Mouse (Mus musculus) heart, postnatal 0 days (tissue): Measurements from ENCODE around the gene Rap1gap2. TPM values are rescaled to one million over a fixed set of nuclear protein-coding genes. Genes with fewer than 3 reads are reported as not detected.

ENCODE experiments used
- ATAC-seq: fragments of 200-750 bp; cut with Nextera tagmentation; 2 replicates; pipeline ENCODE4 v1.8.0; 2017; ENCODE audit warnings: low read depth, moderate number of reproducible peaks, moderate library complexity; ENCODE audit not compliant: insufficient read depth
- DNase-seq: peaks from one replicate; pipeline ENCODE4 v3.0.0-alpha.2; 2016; ENCODE audit warnings: low spot score
- H3K27ac ChIP-seq: fragments of 300-500 bp; sonication (generic); 2 replicates; pipeline ENCODE4 v1.5.1; 2014; ENCODE audit warnings: low read depth, mild to moderate bottlenecking
- H3K27me3 ChIP-seq: fragments of 300-500 bp; sonication (generic); 2 replicates; pipeline ENCODE4 v1.6.1; 2014; ENCODE audit warnings: low read length, mixed read lengths; ENCODE audit not compliant: control insufficient read depth, insufficient read depth
- H3K36me3 ChIP-seq: fragments of 300-500 bp; sonication (generic); replicated peaks from 2 replicates; pipeline ENCODE4 v1.6.1; 2014; ENCODE audit warnings: low read length, mixed read lengths; ENCODE audit not compliant: control insufficient read depth, insufficient read depth
- H3K4me1 ChIP-seq: fragments of 300-500 bp; sonication (generic); 2 replicates; pipeline ENCODE4 v1.6.1; 2014; ENCODE audit warnings: antibody characterized with exemption; ENCODE audit not compliant: control insufficient read depth, insufficient read depth
- H3K4me2 ChIP-seq: fragments of 300-500 bp; sonication (generic); 2 replicates; pipeline ENCODE4 v1.6.1; 2014; ENCODE audit warnings: low read depth, mild to moderate bottlenecking, low read length, moderate library complexity
- H3K4me3 ChIP-seq: fragments of 300-500 bp; sonication (generic); 2 replicates; pipeline ENCODE4 v1.5.1; 2014; ENCODE audit warnings: low read depth, low read length
- H3K9ac ChIP-seq: fragments of 300-500 bp; sonication (generic); replicated peaks from 2 replicates; pipeline ENCODE4 v1.6.1; 2014; ENCODE audit warnings: low read depth, low read length, mixed read lengths
- H3K9me3 ChIP-seq: fragments of 300-500 bp; sonication (generic); replicated peaks from 2 replicates; pipeline ENCODE4 v1.6.1; 2016; ENCODE audit warnings: low read length; ENCODE audit not compliant: control insufficient read depth
- CTCF ChIP-seq: IDR thresholded peaks from 2 replicates; pipeline ENCODE4 v1.5.1; 2016; ENCODE audit warnings: antibody characterized with exemption, control low read depth, low read depth
- EP300 ChIP-seq: IDR thresholded peaks from 2 replicates; pipeline ENCODE4 v1.6.1; 2016; ENCODE audit warnings: antibody characterized with exemption, low read depth
- WGBS: fragments of 180-500 bp; shearing (Covaris S2); extraction: QIAGEN DNeasy Blood & Tissue Kit; methylation state at CpG from one replicate; pipeline ENCODE4 v1.1.7; 2014; 5-methylcytosine and 5-hydroxymethylcytosine counted together
- polyA plus RNA-seq: library from polyadenylated mRNA; unstranded; fragments of >200 nt; fragmentation: Nextera tagmentation; extraction: Ambion mirVana; gene quantifications from 2 replicates; pipeline ENCODE4 v1.2.1, GENCODE M21; 2015
- total RNA-seq: library from RNA; depleted of rRNA; stranded (reverse); fragments of >200 nt; gene quantifications from 2 replicates; pipeline ENCODE4 v1.2.3, GENCODE M21; 2014; ENCODE audit warnings: low replicate concordance

Rap1gap2 gene
- total and polyA plus RNA-seq, 2 experiments from 2014 or later, result 5.6 to 16.5 TPM

- H3K27ac ChIP-seq, result peak overlapping the region; percentile 51; the same call in 1 of the 2 replicates
- no peak overlapping the region for H3K4me3 ChIP-seq
- no peaks in the 10 kb centered on the region for H3K27me3 ChIP-seq
- H3K36me3 ChIP-seq, result no peaks in the 10 kb centered on the region
- H3K4me2 ChIP-seq, result no peak overlapping the region
- peaks cover 23% of the 10 kb centered on the region for H3K4me1 ChIP-seq
- no peak for TF ChIP-seq EP300
- TF ChIP-seq CTCF, result no peak
- DNase-seq, result no peak
- no peak overlapping the region for H3K9ac ChIP-seq
- WGBS, result 80% methylated on average over 2 of the region's 2 CpGs
- no peaks in the 10 kb centered on the region for H3K9me3 ChIP-seq
- peak; percentile 35; the same call in 1 of the 2 replicates for ATAC-seq
Measured at GRCm38 (mm10) chr11:74435366-74435765, 175.3 kb downstream of the Rap1gap2 start.

GRCm38 (mm10) chr11:74433000-74433399, 177.7 kb downstream of the Rap1gap2 start:
- no peaks in the 10 kb centered on the region for H3K9me3 ChIP-seq
- H3K4me3 ChIP-seq, result no peak overlapping the region
- peak overlapping the region; percentile 77 for H3K27ac ChIP-seq
- peak; percentile 45 for DNase-seq
- WGBS, result 42% methylated on average over 4 of the region's 4 CpGs
- no peaks in the 10 kb centered on the region for H3K36me3 ChIP-seq
- TF ChIP-seq CTCF (no peak), EP300 (peak; percentile 29; the same call in 1 of the 2 replicates)
- no peaks in the 10 kb centered on the region for H3K27me3 ChIP-seq
- no peak overlapping the region for H3K9ac ChIP-seq
- H3K4me1 ChIP-seq, result peaks cover 10% of the 10 kb centered on the region
- no peak overlapping the region for H3K4me2 ChIP-seq
- ATAC-seq, result peak; percentile 56; the same call in 1 of the 2 replicates

- H3K27ac ChIP-seq, result no peak overlapping the region
- H3K4me3 ChIP-seq, result no peak overlapping the region
- TF ChIP-seq EP300, result no peak
- H3K4me2 ChIP-seq, result no peak overlapping the region
- no peaks in the 10 kb centered on the region for H3K27me3 ChIP-seq
- 74% methylated on average over 11 of the region's 11 CpGs for WGBS
- DNase-seq, result no peak
- H3K36me3 ChIP-seq, result no peaks in the 10 kb centered on the region
- H3K9ac ChIP-seq, result no peak overlapping the region
- 0 out of 2 replicates have a peak, but pooled peaks cover under 1% of the 10 kb centered on the region for H3K4me1 ChIP-seq
- no peak for ATAC-seq
- H3K9me3 ChIP-seq, result no peaks in the 10 kb centered on the region
Measured at GRCm38 (mm10) chr11:74429798-74430529, 180.8 kb downstream of the Rap1gap2 start.

GRCm38 (mm10) chr11:74426306-74426705, 184.4 kb downstream of the Rap1gap2 start:
- DNase-seq, result no peak
- H3K9ac ChIP-seq, result no peak overlapping the region
- no peak overlapping the region for H3K4me2 ChIP-seq
- ATAC-seq, result no peak
- H3K4me3 ChIP-seq, result no peak overlapping the region
- TF ChIP-seq CTCF, result no peak
- TF ChIP-seq EP300, result no peak
- whole genome bisulfite sequencing, result 71% methylated on average over 5 of the region's 5 CpGs
- H3K9me3 ChIP-seq, result no peaks in the 10 kb centered on the region
- no peaks in the 10 kb centered on the region for H3K4me1 ChIP-seq
- H3K27me3 ChIP-seq, result no peaks in the 10 kb centered on the region
- no peaks in the 10 kb centered on the region for H3K36me3 ChIP-seq
- no peak overlapping the region for H3K27ac ChIP-seq

GRCm38 (mm10) chr11:74422019-74422418, 188.7 kb downstream of the Rap1gap2 start:
- H3K4me2 ChIP-seq, result no peak overlapping the region

More at GRCm38 (mm10) chr11:74422019-74422418, 188.7 kb downstream of the Rap1gap2 start:
- DNase-seq (no peak), ATAC-seq (no peak)
- Histone ChIP-seq H3K36me3 (no peaks in the 10 kb centered on the region), H3K27ac (no peak overlapping the region), H3K9ac (no peak overlapping the region), H3K9me3 (no peaks in the 10 kb centered on the region), H3K4me3 (no peak overlapping the region), H3K4me1 (no peaks in the 10 kb centered on the region), H3K27me3 (no peaks in the 10 kb centered on the region)
- TF ChIP-seq EP300 (no peak), CTCF (no peak)
- 93% methylated on average over 6 of the region's 6 CpGs for WGBS
